Mouse (Mus musculus) layer of hippocampus, adult 18-20 months (tissue): ENCODE measurements at regions not wholly inside any gene's neighbourhood (a gene's known extent, or its start where the extent isn't known, plus 50 kb on each side); places are given as distances from the start of the nearest gene placed in this dataset.

Source experiments
- DNase-seq, 2 experiments: peaks; one replicate each; pipeline ENCODE4 v3.0.0; 2022; ENCODE audit warnings: low spot score in 2 of 2

DNA sequence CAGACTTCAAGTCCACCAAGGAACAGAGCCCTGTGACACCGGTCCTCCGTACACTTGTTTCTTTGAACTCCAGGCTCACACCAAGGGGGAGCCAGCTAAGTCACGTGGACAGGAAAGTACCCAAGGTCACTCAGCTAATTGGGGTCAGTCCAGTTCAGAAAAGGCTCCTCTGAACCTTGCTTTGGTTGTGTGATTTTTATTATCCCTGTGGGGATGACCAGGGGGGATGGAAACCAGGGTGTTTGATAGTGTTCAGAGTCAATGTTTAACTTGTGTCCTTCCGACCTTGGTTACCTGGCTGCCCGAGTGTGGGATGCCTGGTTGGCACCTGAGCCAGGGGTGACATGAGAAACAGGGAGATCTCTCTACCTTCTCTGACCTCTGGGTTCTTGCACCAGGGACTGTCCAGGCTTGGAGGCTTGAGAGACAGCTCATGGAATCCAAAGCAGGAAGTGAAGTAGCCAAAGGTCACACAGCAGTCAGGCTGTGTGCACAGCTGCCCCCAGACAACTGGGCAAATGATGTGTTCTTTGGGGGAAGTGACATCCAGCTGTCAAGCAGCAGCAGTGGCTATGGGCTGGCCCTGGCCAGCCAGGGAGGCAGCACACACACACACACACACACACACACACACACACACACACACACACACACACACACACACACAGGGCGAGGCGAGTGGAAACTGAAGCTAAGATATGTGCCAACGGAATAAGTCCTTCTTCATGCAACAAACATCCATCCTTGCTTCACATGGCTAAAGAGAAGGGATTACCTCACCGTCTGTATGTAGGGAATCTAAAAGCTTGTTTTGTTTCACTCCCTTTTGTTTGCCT, 250.5 kb upstream of the Zmiz1 start:
- DNase-seq: no peak

DNA sequence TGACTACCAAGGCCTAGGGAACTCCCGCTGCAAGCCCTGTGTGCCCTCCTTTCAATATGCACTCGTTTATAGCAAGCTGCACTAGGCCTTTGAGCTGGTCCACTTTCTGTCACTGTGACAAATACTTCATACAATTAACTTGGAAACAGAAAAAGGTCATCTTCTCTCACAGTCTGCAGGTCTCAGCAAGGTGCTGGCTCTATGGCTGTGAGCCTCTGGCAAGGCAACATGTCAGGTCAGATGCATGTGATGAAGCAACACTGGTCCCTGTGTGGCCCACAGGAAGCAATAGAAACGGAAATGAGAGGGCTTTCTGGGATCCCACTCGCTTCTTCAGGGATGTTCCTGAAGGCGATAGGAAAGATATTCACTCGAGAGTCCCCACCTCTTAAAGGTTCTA, 245.9 kb upstream of the Zmiz1 start:
- DNase-seq: no peak

DNA sequence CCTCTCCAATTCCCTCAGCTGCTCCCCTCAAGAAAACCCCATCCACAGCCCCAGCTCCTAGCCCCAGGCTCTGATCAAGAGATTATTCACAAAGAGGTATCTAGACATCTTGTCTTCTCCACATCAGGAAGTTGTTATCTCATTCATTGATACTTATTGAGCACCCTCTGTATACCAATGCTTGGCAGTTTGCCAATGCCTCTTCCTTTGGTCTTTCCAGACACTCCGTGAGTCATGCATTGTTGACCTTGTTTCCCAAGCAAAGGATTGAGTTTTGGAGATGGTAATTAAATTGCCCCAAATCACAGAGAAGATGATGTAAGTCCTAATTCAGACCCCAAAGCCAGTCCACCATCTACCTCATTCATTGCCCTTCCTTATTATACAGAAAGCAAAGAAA, 235.9 kb upstream of the Zmiz1 start:
- no peak for DNase-seq

DNA sequence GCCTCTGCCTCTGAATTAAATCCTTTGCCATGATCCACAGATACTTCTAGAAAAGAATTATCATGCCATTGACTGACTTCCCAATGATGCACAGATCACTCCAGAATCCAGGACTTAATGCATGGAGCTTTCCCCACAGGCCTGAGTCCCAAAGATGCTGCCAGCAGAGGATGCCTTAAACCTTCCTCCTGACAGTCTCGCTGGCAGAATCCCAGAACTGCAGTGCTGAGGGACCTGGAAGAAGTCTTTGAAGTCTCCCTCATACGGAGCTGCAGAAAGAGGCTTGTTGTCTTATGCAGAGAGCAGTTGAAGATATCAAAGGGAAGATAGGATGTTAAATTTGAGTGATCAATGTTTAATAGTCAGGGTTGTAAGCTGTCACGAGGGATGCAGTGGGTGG, 233.8 kb upstream of the Zmiz1 start:
- DNase-seq: no peak

DNA sequence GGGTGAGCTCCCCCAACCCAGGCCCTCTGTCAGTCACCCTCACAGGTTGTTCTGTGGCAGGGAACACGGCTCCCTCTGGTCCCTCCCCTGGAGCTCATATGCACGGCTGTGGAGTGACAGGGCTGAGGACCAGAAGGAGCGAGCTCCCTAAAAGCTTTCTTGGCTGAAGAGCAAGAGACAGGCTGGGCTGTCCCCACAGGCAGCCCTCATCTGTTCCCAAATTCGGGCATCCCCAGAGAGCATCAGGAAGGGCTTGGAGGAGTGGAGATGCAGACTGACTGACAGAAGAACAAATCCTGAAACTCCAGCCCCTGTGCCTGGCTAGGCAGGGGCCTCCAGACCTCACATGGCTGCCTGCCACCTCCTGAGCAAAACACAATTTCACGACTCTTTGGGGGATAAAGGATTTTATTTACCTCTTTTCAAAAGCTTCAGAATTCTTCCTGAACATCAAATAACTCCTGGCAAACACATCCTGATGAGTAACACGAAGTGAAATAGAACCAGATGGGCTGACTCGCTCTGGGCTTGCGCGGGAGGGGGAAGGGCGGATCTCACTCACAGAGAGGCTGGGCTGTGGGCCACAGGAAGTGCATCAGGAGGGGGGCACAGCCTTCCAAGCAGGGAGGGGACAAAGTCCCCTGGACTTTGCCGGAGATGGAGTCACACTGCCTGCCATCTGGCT, 232.7 kb upstream of the Zmiz1 start:
- peak; percentile 82 to 94 for DNase-seq

DNA sequence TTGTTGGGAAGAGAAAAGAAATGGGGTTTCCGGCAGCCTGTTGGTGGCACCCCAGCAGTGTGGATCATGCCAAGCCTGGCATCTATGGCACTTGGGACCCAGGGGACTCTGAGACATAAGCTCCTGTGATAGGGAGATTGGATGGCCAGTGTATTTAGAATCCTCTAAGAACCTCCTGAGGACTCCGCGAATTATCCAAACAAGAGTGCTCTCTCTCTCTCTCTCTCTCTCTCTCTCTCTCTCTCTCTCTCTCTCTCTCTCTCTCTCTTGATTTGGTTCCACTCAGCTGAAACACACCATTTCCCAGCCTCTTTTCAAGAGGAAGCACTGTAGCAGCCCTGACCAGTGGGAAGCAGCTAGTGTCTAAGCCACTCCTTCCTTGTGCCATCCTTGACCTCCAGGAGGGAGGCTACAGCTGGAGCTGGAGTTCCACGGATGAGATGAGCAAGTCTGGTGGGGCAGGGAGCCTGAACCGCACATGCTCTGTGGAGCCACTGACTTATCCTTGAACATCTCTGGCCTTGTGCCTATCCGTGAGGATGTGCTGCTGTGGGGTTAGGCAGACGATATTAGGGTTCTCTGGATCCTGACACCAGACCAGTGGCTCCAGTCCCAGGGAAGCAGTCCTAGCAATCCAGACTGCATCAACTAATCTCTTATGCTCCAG, 232.0 kb upstream of the Zmiz1 start:
- no peak for DNase-seq

DNA sequence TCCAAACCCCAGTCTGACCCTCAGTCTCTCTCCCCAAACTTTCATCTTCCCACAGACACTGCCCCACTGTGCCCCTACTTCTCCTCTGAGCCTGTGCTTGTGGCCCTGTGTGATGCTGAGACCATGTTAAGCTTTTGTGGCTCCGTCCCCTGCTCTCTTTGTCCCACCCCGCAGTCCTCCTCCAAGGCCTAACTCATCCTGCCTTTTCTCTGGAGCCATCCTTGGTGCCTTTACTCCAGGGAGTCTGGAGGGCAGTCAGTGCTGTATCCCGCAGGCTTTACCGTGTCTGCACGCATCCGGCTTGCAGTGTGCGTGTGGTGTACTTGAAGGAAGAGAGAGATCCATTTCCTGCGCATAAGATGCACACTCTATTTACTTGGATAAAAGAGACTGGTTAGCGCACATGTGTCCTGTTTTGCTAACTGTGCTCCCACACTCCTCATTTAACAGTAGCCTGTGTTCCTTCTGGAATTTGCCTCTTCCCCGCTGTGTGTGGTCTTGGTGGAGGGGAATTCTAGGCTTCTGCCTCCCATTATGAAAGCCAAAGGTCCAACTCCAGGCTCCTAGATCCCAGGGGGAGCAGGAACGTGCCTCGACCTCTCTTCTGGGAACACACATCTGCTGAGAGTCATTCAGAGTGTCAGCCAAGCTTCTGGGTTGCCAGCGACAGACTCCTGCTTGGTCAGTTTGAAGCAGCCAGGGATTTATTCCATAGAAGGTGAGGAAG, 230.5 kb upstream of the Zmiz1 start:
- no peak for DNase-seq

DNA sequence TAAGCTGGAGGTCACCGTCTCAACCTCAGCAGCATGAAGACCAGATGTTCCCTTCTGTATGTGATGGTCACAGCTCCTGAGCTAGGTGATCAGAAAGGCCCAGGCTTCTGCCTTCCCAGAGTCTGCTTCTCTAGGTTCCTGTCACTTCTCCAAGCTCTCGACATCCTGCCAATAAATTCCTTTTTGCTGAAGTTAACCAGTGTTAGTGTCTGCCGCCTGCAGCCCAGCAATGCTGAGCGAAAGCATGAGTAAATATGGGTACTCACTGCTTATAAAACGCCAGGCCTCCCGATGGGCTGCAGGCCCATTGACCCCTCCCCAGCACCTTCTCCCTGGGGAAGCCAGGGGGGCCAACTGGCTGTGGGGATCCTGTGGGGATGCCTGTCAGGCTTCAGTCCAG, 229.4 kb upstream of the Zmiz1 start:
- DNase-seq: peak in 1 of 2 experiments; percentile 37

DNA sequence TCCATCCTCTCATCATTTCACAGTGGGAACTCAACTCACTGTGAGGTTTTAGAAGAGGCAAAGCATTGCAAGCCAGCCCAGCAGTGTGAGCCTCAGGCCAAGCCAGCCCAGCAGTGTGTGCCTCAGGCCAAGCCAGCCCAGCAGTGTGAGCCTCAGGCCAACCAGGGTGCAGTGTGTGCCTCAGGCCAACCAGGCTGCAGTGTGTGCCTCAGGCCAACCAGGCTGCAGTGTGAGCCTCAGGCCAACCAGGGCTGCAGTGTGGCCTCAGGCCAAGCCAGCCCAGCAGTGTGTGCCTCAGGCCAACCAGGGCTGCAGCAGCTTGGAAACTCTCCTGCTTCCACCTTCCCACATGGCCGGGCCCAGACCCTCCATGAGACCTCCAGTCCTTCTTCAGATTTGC, 227.1 kb upstream of the Zmiz1 start:
- DNase-seq: no peak

DNA sequence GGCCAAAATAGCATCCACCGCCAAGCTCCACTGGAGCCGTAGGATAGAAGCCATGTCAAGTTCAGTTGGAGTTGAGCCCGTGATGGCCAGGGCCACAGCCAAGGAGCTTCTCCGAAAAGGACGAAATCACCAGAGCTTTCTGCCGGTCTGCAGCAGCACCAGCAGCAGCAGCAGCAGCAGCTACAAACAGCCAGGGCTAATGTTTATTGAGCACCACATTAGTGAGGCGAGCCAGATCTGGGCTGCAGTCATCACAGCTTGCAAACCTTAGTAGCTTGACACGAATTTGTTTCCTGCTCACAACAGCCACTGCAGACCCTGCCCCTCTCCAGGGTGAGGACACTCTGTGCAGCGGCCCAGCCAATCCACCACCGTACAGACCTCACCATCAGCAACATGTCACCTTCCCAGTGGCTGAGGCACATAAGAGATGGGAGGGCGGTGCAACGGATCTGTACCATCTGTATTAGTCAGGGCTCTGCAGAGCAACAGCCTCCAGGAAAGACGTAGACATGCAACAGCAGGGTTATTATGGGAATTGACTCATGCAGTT, 222.5 kb upstream of the Zmiz1 start:
- DNase-seq: peak; percentile 48 to 73

DNA sequence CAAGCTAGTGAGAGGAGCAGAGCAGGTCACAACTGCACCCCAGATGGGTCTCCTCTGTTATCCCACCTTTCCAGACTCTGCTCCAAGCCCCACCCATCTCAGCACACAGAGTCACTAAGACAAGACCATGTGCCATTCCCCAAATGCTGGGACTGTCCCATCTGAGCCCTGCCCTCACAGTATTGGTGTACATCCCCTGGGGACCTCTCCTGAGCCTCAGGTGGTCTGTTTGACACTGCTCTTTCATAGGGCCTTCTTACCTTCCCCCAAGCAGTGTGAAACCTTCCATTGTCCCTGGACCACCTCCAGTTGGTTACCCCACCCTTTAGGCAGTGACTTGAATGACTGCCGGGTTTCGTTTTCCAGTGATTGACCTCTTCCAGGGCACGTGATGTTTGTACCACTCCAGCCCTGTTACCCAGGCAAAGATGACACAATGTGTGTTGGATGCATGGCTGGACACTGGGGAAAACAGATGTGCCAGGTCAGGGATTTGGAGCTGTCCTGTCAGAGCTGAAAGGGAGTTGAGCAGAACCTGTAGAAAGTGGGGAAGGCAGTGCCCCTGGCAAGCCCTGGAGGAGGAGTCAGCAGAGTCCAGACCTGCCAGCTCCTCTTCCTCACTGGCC, 219.5 kb upstream of the Zmiz1 start:
- DNase-seq: no peak

DNA sequence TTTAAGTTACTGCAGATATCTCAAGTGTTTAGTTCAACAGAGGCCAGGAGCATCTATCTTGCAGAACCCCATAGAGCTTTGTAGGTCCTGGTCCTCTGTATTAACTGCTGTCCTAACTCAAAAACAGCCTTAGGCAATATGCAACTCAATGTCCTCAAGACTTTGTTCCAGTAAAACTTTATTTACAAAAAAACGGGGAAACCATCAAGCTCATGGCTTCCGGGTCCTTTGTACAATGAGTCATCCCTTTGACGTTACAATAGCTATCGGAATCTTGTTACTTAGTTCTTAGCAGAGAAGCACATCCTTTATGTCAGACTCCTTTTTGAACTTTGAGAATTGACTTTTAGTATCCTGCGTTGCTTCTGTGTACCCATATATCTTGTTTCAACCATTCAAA, 216.2 kb upstream of the Zmiz1 start:
- no peak for DNase-seq

DNA sequence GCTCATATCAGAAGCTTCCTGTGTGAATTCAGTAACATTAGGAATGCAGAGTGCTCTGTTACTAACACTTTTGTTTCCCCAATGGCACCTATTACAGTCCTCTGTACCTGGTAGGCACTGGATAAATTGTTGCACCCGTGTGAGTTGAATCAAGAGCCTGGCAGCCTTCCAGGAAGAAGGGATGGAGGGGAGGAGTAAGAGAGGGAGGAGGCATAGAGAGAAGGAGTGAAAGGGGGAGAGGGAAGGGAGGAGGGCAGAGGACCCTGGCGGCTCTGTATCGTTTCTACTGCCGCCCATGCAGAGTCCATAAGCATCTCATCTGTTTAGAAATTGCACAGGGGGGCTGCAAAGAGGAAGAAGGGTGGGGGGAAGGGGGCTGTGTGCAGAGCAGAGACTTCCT, 215.7 kb upstream of the Zmiz1 start:
- DNase-seq: no peak

DNA sequence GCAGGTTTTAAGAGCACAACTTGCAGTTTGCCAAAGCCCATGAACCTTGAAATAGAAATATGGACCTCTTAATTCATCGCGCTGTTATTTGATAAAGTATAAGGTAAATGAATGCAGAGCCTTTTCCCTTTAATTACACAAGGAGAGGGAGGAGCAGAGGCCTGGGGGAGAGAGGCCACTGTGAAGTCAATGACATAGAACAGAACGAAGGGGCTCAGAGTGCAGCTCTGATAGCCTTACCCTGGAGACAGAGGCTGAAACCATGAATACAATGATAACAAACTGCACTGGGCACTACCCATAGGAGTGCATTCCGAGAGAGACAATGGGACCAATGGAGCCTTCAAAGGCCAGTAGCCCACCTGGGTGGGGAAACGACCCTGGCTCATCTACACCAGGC, 215.3 kb upstream of the Zmiz1 start:
- DNase-seq: no peak

DNA sequence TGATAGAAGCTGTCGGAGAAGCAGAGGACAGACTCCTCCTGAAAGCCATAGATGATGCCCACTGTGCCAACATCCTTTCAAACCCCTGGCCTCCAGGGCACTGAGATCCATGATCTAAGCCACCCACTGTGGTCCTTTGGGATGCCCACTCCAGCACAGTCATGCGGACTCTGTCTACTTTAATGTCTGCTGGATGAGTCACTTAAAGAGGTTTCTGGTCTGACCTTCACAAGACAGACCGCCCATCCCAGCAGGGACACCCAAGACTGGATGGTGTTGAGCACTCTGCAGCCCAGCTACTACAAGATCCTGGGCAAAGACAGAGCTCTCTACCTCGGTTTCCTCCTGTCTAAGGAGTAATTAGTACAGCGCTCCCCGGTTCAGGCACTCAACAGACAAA, 214.1 kb upstream of the Zmiz1 start:
- no peak for DNase-seq

DNA sequence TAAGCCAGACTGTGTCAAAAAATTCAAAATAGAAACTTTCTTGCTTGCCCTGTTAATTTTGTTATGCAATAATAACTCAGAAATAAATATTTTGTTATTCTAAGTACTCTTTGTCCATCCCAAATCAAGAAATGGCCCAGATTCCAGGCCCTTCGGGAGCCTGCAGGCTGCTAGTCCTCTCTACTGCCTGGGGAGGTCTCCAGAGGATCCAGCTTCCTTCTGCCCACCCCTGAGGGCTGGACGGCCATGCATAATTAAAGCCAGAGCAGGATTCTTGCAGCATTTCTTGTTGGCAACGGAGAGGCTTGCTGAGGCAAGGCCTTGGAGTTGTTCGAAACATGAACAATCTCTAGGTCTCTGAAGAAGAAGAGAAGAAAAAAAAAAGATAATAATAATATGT, 213.3 kb upstream of the Zmiz1 start:
- DNase-seq: no peak

DNA sequence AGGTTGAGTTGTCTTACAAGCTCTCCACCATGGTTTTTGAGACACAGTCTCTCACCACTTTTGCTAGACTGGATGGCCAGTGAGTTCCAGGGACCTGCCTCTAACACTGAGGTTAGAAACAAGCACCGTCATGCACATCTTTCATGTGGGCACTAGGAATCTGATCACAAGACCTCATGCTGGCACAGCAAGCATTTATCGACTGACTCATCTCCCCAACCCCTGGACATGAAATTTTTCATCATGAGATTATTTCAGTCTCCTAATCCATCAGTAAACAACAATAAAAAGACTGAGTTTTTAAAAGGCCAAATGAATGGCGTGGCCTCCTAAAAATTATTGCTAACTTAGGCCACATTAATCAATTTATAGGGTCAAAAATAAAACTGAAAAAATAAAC, 210.0 kb upstream of the Zmiz1 start:
- no peak for DNase-seq

DNA sequence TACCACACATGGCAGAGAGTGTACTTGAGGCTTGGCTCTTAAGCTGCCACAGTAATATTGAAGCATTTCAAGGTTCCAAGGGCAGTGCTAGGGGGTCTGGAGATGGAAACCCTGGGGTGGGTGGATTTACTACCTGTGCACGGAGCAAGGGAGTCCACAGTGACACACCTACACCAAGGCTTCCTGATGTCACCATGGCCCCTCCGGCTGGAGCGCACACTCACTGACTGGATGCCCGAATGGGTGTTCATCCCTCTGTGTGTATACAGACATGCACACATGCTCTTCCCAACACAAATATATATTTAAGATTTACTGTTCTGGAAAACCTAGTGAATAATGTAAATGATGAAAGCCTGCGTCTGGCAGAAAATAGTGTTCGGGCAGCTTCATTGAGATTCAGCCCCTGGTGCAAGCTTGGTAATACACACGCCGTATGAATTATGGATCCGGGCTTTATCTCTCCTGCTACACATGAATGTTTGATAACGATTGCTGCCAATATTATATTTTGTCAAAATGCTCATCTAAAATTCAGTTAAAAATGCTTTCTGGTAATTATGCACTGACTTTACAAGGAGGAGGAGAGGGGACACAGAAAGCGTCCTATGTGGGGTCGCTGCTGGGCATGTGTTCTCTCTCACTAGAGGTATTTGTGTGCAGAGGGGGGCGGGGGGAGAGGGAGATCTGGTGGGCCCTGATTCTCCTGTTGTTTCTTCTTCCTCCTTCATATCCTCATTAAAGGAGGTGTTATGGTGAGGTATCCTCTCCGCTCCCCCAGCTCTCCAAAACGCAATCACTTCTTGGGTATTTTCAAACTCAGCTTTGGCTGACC, 205.8 kb upstream of the Zmiz1 start:
- DNase-seq: no peak

DNA sequence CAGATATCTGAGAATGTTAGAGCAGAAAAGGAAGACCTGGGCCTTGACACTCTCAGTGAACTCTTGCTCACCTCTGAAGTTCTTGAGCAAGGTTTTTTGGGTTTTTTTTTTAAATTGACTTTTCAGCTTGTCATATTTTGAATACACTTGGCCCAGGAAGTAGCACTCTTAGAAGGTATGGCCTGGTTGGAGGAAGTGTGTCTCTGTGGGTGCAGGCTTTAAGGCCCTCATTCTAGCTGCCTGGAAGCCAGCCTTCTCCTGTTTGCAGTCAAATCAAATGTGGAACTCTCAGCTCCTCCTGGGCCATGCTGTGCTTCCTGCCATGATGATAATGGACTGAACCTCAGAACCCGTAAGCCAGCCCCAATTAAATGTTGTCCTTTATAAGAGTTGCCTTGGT, 195.9 kb upstream of the Zmiz1 start:
- no peak for DNase-seq

DNA sequence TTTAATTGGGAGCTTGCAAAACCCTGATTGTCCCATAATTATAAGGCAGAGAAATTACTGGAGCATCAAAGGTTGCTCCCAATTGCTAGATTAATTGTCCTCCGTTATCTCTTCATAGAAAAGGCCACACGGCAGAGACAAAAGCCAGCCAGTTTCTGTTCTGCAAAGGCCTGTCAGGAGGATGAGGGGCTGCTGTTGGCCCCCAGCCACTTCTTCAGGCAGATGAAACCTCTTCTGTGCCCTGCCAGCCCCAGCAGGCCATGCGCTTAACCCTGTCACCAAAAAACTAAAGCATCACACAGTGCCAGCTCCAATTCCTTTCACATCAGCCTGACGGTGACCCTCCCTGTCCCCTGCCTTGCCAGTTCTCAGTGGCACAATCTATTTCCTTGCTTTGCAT, 192.1 kb upstream of the Zmiz1 start:
- DNase-seq: no peak
